Mouse (Mus musculus) lung, postnatal 0 days (tissue): Measurements from ENCODE around the gene Rps6kb2. TPM values are rescaled to one million over a fixed set of nuclear protein-coding genes. Genes with fewer than 3 reads are reported as not detected.
"Not testable (repeated sequence)": the region's sequence is repeated elsewhere in the genome, so short reads cannot be mapped to it uniquely, and the experiment has no call there.

ENCODE experiments used
- ATAC-seq: fragments of 200-750 bp; cut with Nextera tagmentation; 2 replicates; pipeline ENCODE4 v1.8.0; 2017; ENCODE audit warnings: moderate library complexity
- DNase-seq: peaks from one replicate; pipeline ENCODE4 v3.0.0-alpha.2; 2016; ENCODE audit warnings: low spot score
- H3K27ac ChIP-seq: fragments of 300-500 bp; sonication (generic); 2 replicates; pipeline ENCODE4 v1.5.1; 2014; ENCODE audit warnings: antibody characterized with exemption, mild to moderate bottlenecking, low read length, mixed read lengths
- H3K27me3 ChIP-seq: fragments of 300-500 bp; sonication (generic); replicated peaks from 2 replicates; pipeline ENCODE4 v1.6.1; 2014; ENCODE audit warnings: low read length, mixed read lengths; ENCODE audit not compliant: insufficient read depth
- H3K36me3 ChIP-seq: fragments of 300-500 bp; sonication (generic); 2 replicates; pipeline ENCODE4 v1.6.1; 2014; ENCODE audit warnings: low read length, mixed read lengths; ENCODE audit not compliant: insufficient read depth
- H3K4me1 ChIP-seq: fragments of 300-500 bp; sonication (generic); 2 replicates; pipeline ENCODE4 v1.6.1; 2014; ENCODE audit warnings: antibody characterized with exemption, low read depth, low read length, mixed read lengths; ENCODE audit not compliant: insufficient read depth
- H3K4me2 ChIP-seq: fragments of 300-500 bp; sonication (generic); replicated peaks from 2 replicates; pipeline ENCODE4 v1.6.1; 2014; ENCODE audit warnings: low read depth, mild to moderate bottlenecking, low read length, moderate library complexity, mixed read lengths
- H3K4me3 ChIP-seq: fragments of 300-500 bp; sonication (generic); 2 replicates; pipeline ENCODE4 v1.5.1; 2014; ENCODE audit warnings: low read depth, low read length
- H3K9ac ChIP-seq: fragments of 300-500 bp; sonication (generic); replicated peaks from 2 replicates; pipeline ENCODE4 v1.6.1; 2014; ENCODE audit warnings: low read depth, mild to moderate bottlenecking
- H3K9me3 ChIP-seq: fragments of 300-500 bp; sonication (generic); 2 replicates; pipeline ENCODE4 v1.6.1; 2016; ENCODE audit warnings: low read length, mixed read lengths
- CTCF ChIP-seq: IDR thresholded peaks from 2 replicates; pipeline ENCODE4 v1.5.1; 2016; ENCODE audit warnings: antibody characterized with exemption, mild to moderate bottlenecking
- EP300 ChIP-seq: IDR thresholded peaks from 2 replicates; pipeline ENCODE4 v1.6.1; 2016; ENCODE audit warnings: antibody characterized with exemption, mild to moderate bottlenecking, control low read depth
- WGBS: fragments of 180-500 bp; shearing (Covaris S2); extraction: QIAGEN DNeasy Blood & Tissue Kit; methylation state at CpG from one replicate; pipeline ENCODE4 v1.1.7; 2014; 5-methylcytosine and 5-hydroxymethylcytosine counted together
- polyA plus RNA-seq: library from polyadenylated mRNA; unstranded; fragments of >200 nt; fragmentation: Nextera tagmentation; extraction: Ambion mirVana; gene quantifications from 2 replicates; pipeline ENCODE4 v1.2.1, GENCODE M21; 2015

Gene Rps6kb2
- polyA plus RNA-seq, 1 experiment from 2014 or later: 35.1 TPM

- 59% methylated on average over 4 of the region's 4 CpGs for WGBS
- Histone ChIP-seq H3K27me3 (no peaks in the 10 kb centered on the region), H3K27ac (no peak overlapping the region), H3K4me3 (no peak overlapping the region), H3K9me3 (no peaks in the 10 kb centered on the region), H3K4me1 (peaks cover 9% of the 10 kb centered on the region), H3K4me2 (no peak overlapping the region), H3K36me3 (peaks cover 7% of the 10 kb centered on the region; the same call in 1 of the 2 replicates), H3K9ac (no peak overlapping the region)
- ATAC-seq: no peak
- no peak for TF ChIP-seq CTCF
- TF ChIP-seq EP300: no peak
- no peak for DNase-seq
Measured at GRCm38 (mm10) chr19:4124432-4124831, 38.7 kb downstream of the Rps6kb2 start.

- no peak for ATAC-seq
- WGBS: 75% methylated on average over 7 of the region's 7 CpGs
Measured at GRCm38 (mm10) chr19:4122411-4123370, 40.5 kb downstream of the Rps6kb2 start.

GRCm38 (mm10) chr19:4121896-4122295 lies 41.3 kb downstream of the Rps6kb2 start:
- ATAC-seq, H3K27me3 ChIP-seq, H3K9me3 ChIP-seq, H3K36me3 ChIP-seq, H3K4me1 ChIP-seq, H3K4me2 ChIP-seq, H3K4me3 ChIP-seq, H3K9ac ChIP-seq, H3K27ac ChIP-seq: not testable (repeated sequence)
- peak; percentile 46 for DNase-seq
- 53% methylated on average over 6 of the region's 6 CpGs for WGBS

More at GRCm38 (mm10) chr19:4122411-4123370, 40.5 kb downstream of the Rps6kb2 start:
- Histone ChIP-seq H3K9me3 (no peaks in the 10 kb centered on the region), H3K27me3 (no peaks in the 10 kb centered on the region), H3K4me3 (no peak overlapping the region), H3K27ac (no peak overlapping the region), H3K4me2 (no peak overlapping the region), H3K36me3 (no peaks in the 10 kb centered on the region), H3K9ac (no peak overlapping the region), H3K4me1 (peaks cover 9% of the 10 kb centered on the region)
- TF ChIP-seq EP300: no peak
- no peak; the same call in 1 of the 2 replicates for TF ChIP-seq CTCF
- no peak for DNase-seq

GRCm38 (mm10) chr19:4121097-4121805 lies 41.9 kb downstream of the Rps6kb2 start:
- Histone ChIP-seq H3K4me3 (peak overlapping the region; percentile 42), H3K9ac (peak overlapping the region; percentile 32; the same call in 1 of the 2 replicates), H3K4me1 (peaks cover 5% of the 10 kb centered on the region; the same call in 1 of the 2 replicates), H3K4me2 (peak overlapping the region; percentile 49), H3K9me3 (no peaks in the 10 kb centered on the region), H3K27me3 (no peaks in the 10 kb centered on the region), H3K27ac (peak overlapping the region; percentile 68), H3K36me3 (no peaks in the 10 kb centered on the region)
- ATAC-seq: peak; percentile 82
- 2% methylated on average over 38 of the region's 38 CpGs for WGBS
- peak; percentile 99 for DNase-seq
- TF ChIP-seq EP300 (no peak), CTCF (no peak)

GRCm38 (mm10) chr19:4120496-4120895 lies 42.7 kb downstream of the Rps6kb2 start:
- Histone ChIP-seq H3K36me3 (no peaks in the 10 kb centered on the region), H3K4me2 (peak overlapping the region; percentile 49), H3K4me3 (0 out of 2 replicates have a peak overlapping the region, but pooled peaks have one; percentile 42), H3K4me1 (peaks cover 5% of the 10 kb centered on the region; the same call in 1 of the 2 replicates), H3K9me3 (no peaks in the 10 kb centered on the region), H3K27me3 (no peaks in the 10 kb centered on the region), H3K9ac (0 out of 2 replicates have a peak overlapping the region, but pooled peaks have one; percentile 5), H3K27ac (no peak overlapping the region)
- 98% methylated on average over 2 of the region's 2 CpGs for WGBS
- DNase-seq: no peak
- no peak for ATAC-seq
- TF ChIP-seq CTCF: no peak
- TF ChIP-seq EP300: no peak
